Mouse (Mus musculus): ENCODE data around the gene Mthfr. TPM values are rescaled to one million over a fixed set of nuclear protein-coding genes. Genes with fewer than 3 reads are reported as not detected.

The Mthfr gene
- 34.8 and 35.4 TPM in 2 replicates for polyA plus RNA-seq (2012; rRNA removed; ENCODE audit: low replicate concordance)

DNA sequence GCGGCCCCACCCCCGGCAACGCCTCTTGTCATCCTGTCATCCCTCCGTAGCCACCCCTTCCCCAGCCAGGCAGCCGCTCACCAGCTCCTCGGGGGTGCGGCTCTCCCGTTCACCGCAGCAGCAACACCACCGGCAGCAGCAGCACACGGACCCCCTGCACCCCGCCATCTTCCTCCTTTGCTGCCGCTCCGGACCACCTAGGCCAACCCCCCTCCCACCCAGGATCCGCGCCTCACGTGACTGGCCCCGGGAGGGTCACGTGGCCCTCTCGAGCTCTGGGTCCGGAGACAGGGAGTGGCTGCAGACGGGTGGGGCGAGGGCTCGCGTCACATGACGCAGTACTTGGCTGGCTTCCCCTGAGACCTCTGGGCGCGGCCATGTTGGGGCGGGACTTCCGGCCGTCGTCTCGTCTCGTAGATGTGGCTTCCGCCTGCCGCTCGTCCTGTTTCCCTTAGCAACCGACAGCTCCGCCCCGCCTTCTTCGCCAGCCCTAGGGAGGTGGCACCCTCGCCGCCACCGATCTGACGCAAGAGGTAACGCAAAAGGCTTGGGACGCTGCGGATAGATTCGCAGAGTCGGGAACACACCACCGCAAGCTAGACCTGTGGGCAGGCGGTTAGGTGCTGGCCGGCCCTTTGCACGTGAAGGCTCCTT is at the start of gene Mthfr, which contains the start of gene Clcn6:
Gene Mthfr (plus strand): TSS at position 478 of the 654 bp plus-strand sequence.
Gene Clcn6 (minus strand): TSS at position 222 of the 654 bp plus-strand sequence.

DNA sequence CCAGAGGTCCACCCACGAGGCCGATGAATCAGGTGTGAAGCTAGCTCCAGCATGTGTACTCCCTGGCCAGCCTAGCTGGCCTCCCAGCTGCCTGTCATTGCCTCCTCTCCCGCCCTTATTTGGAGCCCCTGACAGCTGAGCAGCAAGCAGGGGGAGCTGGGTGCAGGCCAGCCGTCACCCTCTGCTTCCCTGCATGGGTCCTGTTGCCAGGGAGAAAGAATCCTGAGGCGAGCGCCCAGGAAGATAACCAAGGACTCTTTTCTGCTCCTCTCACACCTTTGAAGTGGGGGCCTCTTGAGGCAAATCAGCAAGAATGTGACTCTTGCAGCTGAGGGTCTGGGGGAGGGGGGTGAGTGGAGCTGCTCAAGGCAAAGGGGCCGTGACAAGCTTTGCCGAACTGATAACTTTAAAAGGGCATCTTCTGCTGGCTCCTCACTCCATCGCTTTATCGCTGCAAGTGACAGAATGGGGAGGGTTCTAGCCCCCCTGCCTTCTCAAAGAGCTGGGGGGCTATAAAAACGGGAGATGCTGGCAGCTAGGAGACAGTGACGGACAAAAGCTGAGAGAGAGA is 38.6 kb upstream of the Mthfr start, which contains the start of gene Nppa:
Gene Nppa (plus strand): TSS at position 521 of the 571 bp plus-strand sequence.

DNA sequence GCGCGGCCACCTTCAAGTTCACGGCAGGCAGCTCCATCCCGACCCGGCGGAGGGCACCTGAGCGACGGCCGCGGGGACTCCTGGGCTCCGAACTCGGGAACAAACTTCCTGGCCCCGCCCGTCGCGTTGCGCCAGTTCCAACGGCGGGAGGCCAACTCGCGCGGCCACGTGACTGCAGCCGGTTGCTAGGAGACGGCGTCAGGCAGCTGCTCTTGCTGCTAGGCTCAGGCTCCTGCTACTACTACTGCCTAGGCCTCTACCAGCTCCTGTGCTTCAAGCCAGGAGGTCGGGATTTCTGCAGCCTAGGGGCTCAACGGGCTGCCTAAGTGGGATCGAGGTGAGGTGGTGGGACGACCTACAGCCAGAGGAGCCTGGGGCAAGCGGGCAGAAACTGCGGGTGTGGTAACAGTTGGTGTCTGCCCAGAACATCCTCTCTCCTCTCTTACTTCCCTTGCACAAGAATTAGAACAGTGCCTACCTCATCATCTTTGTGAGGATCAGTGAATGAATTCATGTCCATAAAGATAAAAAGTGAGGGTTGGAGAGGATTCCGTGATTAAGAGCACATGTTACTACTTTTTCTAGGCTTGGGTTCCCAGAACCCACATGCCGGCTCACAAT is 49.1 kb downstream of the Mthfr start, which contains the start of gene Agtrap:
Gene Agtrap (minus strand): TSS at position 125 of the 621 bp plus-strand sequence.

Other genes starting within 250 kb of the Mthfr start
- 0.22 and 0.78 TPM in 2 replicates for gene Zfp984, start 229.3 kb upstream of the Mthfr start, polyA plus RNA-seq (2012; rRNA removed; ENCODE audit: low replicate concordance)
- 0.39 and 1.1 TPM in 2 replicates for gene Zfp933, start 190.7 kb upstream of the Mthfr start, polyA plus RNA-seq (2012; rRNA removed; ENCODE audit: low replicate concordance)
- 57.2 and 81.0 TPM in 2 replicates for gene Miip, start 170.3 kb upstream of the Mthfr start, polyA plus RNA-seq (2012; rRNA removed; ENCODE audit: low replicate concordance)
- gene Fv1, start 170.1 kb upstream of the Mthfr start, polyA plus RNA-seq (2012; rRNA removed; ENCODE audit: low replicate concordance) = 1.2 and 1.8 TPM in 2 replicates
- 74.2 and 141 TPM in 2 replicates for gene Mfn2, start 134.4 kb upstream of the Mthfr start, polyA plus RNA-seq (2012; rRNA removed; ENCODE audit: low replicate concordance)
- 60.1 and 68.0 TPM in 2 replicates for gene Plod1, start 102.3 kb upstream of the Mthfr start, polyA plus RNA-seq (2012; rRNA removed; ENCODE audit: low replicate concordance)
- 63.6 and 123 TPM in 2 replicates for gene 2510039O18Rik, start 98.2 kb upstream of the Mthfr start, polyA plus RNA-seq (2012; rRNA removed; ENCODE audit: low replicate concordance)
- not detected in 2 replicates for gene Nppb, start 53.3 kb upstream of the Mthfr start, polyA plus RNA-seq (2012; rRNA removed; ENCODE audit: low replicate concordance)
- 0.19 TPM in 1 of 2 replicates, not detected in the other for gene Nppa, start 38.4 kb upstream of the Mthfr start, polyA plus RNA-seq (2012; rRNA removed; ENCODE audit: low replicate concordance)
- 13.0 and 18.4 TPM in 2 replicates for gene Clcn6, start 256 bp upstream of the Mthfr start, polyA plus RNA-seq (2012; rRNA removed; ENCODE audit: low replicate concordance)
- gene Agtrap, start 49.0 kb downstream of the Mthfr start, polyA plus RNA-seq (2012; rRNA removed; ENCODE audit: low replicate concordance) = 36.2 and 43.3 TPM in 2 replicates
- 38.2 and 46.3 TPM in 2 replicates for gene Mad2l2, start 91.3 kb downstream of the Mthfr start, polyA plus RNA-seq (2012; rRNA removed; ENCODE audit: low replicate concordance)
- gene Draxin, start 91.6 kb downstream of the Mthfr start, polyA plus RNA-seq (2012; rRNA removed; ENCODE audit: low replicate concordance) = 0.83 and 1.0 TPM in 2 replicates
- gene Fbxo6, start 113.1 kb downstream of the Mthfr start, polyA plus RNA-seq (2012; rRNA removed; ENCODE audit: low replicate concordance) = 77.4 and 85.2 TPM in 2 replicates
- 12.3 and 15.3 TPM in 2 replicates for gene Fbxo44, start 121.4 kb downstream of the Mthfr start, polyA plus RNA-seq (2012; rRNA removed; ENCODE audit: low replicate concordance)
- gene Fbxo2, start 121.5 kb downstream of the Mthfr start, polyA plus RNA-seq (2012; rRNA removed; ENCODE audit: low replicate concordance) = 1.2 and 1.7 TPM in 2 replicates
- gene Disp3, start 248.9 kb downstream of the Mthfr start, polyA plus RNA-seq (2012; rRNA removed; ENCODE audit: low replicate concordance) = 0.16 and 0.27 TPM in 2 replicates